Mouse (Mus musculus): Measurements from ENCODE around the gene Fanca.
"Not testable (repeated sequence)": the region's sequence is repeated elsewhere in the genome, so short reads cannot be mapped to it uniquely, and the experiment has no call there.

The Fanca gene

GRCm38 (mm10) chr8:123331301-123331700 is 12.9 kb upstream of the Fanca start:
- in situ Hi-C loops (cut with MboI): no loop called here

GRCm38 (mm10) chr8:123330701-123331100 is 12.3 kb upstream of the Fanca start:
- in situ Hi-C loops (cut with MboI): no loop called here

- in situ Hi-C loops (cut with MboI): no loop called here
Observed at GRCm38 (mm10) chr8:123329961-123330360, 11.6 kb upstream of the Fanca start.

GRCm38 (mm10) chr8:123329350-123329749 is 11.0 kb upstream of the Fanca start:
- in situ Hi-C loops (cut with MboI): no loop called here

GRCm38 (mm10) chr8:123328552-123328951 is 10.2 kb upstream of the Fanca start:
- in situ Hi-C loops (cut with MboI): no loop called here

GRCm38 (mm10) chr8:123319522-123320164 is 1.3 kb upstream of the Fanca start:
- in situ Hi-C loops (cut with MboI): no loop called here

GRCm38 (mm10) chr8:123317781-123318466 is 452 bp downstream of the Fanca start:
- in situ Hi-C loops (cut with MboI): no loop called here

- in situ Hi-C loops (cut with MboI): no loop called here
Observed at GRCm38 (mm10) chr8:123308738-123309137, 9.6 kb downstream of the Fanca start.

- in situ Hi-C loops (cut with MboI): no loop called here
Observed at GRCm38 (mm10) chr8:123298301-123298700, 20.1 kb downstream of the Fanca start.

GRCm38 (mm10) chr8:123292785-123293184 is 25.6 kb downstream of the Fanca start:
- in situ Hi-C loops (cut with MboI): no loop called here

- in situ Hi-C loops (cut with MboI): no loop called here
Observed at GRCm38 (mm10) chr8:123292281-123292680, 26.1 kb downstream of the Fanca start.

GRCm38 (mm10) chr8:123291716-123292115 is 26.7 kb downstream of the Fanca start:
- in situ Hi-C loops (cut with MboI): no loop called here

- in situ Hi-C loops (cut with MboI): no loop called here
Observed at GRCm38 (mm10) chr8:123290679-123291078, 27.7 kb downstream of the Fanca start.

GRCm38 (mm10) chr8:123290166-123290565 is 28.2 kb downstream of the Fanca start:
- in situ Hi-C loops (cut with MboI): no loop called here

- in situ Hi-C loops (cut with MboI): no loop called here
Observed at GRCm38 (mm10) chr8:123287362-123287761, 31.0 kb downstream of the Fanca start.

- in situ Hi-C loops (cut with MboI): no loop called here
Observed at GRCm38 (mm10) chr8:123284493-123284892, 33.9 kb downstream of the Fanca start.

GRCm38 (mm10) chr8:123283991-123284390 is 34.4 kb downstream of the Fanca start:
- in situ Hi-C loops (cut with MboI): no loop called here

GRCm38 (mm10) chr8:123282994-123283393 is 35.4 kb downstream of the Fanca start:
- in situ Hi-C loops (cut with MboI): not testable (repeated sequence)

GRCm38 (mm10) chr8:123280302-123281094 is 37.9 kb downstream of the Fanca start:
- in situ Hi-C loops (cut with MboI): no loop called here

- in situ Hi-C loops (cut with MboI): no loop called here
Observed at GRCm38 (mm10) chr8:123279828-123280227, 38.5 kb downstream of the Fanca start.

GRCm38 (mm10) chr8:123278445-123278844 is 39.9 kb downstream of the Fanca start:
- in situ Hi-C loops (cut with MboI): no loop called here

- in situ Hi-C loops (cut with MboI): no loop called here
Observed at GRCm38 (mm10) chr8:123275096-123275495, 43.3 kb downstream of the Fanca start.

- in situ Hi-C loops (cut with MboI): no loop called here
Observed at GRCm38 (mm10) chr8:123274447-123274846, 43.9 kb downstream of the Fanca start.
